Mouse (Mus musculus) spleen, adult 12 weeks (tissue): ENCODE results near the gene Ip6k2.

Experiments
- DNase-seq: peaks from one replicate; pipeline ENCODE4 v3.0.0; 2022; ENCODE audit warnings: low spot score

The Ip6k2 gene

GRCm38 (mm10) chr9:108824144-108824685, 40.6 kb downstream of the Ip6k2 start:
- DNase-seq = no peak

DNA sequence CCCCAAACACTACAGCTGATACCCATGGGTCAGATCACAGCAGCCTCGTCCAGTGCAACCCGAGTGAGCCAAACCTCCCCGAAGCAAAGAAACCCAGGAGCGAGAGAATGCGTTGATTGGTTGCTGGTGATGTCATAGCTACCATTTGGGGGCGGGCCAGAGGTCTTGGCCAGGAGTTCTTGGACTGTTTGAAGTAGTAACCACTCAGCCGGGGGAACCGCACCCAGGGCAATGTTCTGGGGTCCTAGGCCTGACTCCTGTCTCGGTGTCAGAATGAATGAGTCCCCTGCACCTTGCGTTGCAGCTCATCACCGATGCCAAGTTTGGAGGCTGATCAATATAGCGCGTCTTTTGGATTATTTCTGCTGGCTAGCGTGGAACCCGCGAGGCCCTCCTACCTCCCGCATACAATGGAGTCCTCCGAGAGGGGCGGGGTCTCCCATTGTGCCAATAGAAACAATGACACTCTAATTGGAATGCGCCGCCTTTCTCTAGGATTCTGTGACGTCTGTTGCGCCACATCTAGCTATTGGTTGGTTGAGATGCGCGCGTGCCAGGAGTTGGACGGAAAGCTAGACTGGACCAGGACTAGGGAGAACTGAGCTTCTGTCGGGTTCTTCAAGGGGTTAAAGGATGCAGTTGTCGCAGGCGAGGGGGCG, 41.3 kb downstream of the Ip6k2 start:
- DNase-seq = no peak

- DNase-seq = no peak
These were observed 42.5 kb downstream of the Ip6k2 start, which contains the start of gene Celsr3 for GRCm38 (mm10) chr9:108825820-108826699. Gene Celsr3 (plus strand): TSS chr9:108826320.

DNA sequence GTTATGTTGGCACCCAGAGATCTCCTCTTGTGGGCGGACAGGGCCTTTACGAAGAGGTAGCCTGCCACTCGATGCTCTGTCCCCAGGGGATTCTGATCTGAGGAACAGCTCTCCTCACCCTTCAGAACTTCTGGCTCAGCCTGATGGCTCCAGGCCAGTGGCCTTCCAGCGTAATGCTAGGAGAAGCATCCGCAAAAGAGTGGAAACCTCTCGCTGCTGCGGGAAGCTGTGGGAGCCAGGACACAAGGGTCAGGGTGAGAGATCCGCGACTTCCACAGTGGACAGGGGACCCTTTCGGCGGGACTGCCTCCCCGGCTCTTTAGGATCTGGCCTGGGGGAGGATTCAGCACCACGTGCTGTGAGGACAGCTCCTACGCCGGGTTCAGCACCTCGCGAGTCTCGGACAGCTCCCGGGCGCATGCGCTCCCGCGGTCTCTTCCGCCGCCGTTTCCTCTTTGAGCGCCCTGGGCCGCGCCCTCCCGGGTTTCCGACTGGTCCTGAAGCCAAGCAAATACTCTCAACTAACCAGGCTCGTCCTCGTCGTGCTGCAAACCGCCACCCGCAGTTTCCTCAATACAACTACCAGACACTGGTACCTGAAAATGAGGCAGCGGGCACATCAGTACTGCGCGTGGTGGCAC, 43.2 kb downstream of the Ip6k2 start:
- DNase-seq = peak; percentile 57

- no peak for DNase-seq
These were observed 43.9 kb downstream of the Ip6k2 start for GRCm38 (mm10) chr9:108827454-108827853.

- no peak for DNase-seq
These were observed 44.3 kb downstream of the Ip6k2 start for GRCm38 (mm10) chr9:108827906-108828305.

- no peak for DNase-seq
These were observed 48.0 kb downstream of the Ip6k2 start for GRCm38 (mm10) chr9:108831637-108832036.

DNA sequence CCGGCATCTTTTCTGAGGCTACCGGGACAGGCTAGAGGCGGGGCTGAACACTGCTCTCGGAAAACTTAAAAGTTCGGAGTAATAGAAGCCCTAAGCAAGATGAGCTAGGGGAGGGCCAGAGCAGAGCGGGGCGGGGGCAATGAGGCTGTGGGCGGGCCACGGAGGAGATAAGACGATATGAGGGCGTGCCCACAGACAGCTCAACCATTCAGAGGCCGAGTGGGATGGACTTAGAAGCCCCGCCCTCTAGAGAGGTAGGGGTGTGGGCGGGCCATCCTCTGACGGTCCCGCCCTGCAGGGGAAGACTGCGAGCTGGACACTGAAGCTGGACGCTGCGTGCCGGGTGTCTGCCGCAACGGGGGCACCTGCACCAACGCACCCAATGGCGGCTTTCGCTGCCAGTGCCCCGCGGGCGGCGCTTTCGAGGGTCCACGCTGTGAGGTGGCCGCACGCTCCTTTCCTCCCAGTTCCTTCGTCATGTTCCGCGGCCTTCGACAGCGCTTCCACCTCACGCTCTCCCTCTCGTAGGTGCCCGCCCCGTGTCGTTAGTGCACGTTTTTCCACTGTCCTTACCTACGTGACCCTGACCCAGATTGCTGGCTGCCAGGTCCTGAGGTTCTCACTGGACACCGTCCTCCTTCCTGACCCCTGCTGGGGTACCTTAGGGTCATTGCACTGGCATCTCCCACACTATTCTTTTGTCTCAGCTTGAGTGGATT, 49.0 kb downstream of the Ip6k2 start:
- DNase-seq = peak; percentile 57

DNA sequence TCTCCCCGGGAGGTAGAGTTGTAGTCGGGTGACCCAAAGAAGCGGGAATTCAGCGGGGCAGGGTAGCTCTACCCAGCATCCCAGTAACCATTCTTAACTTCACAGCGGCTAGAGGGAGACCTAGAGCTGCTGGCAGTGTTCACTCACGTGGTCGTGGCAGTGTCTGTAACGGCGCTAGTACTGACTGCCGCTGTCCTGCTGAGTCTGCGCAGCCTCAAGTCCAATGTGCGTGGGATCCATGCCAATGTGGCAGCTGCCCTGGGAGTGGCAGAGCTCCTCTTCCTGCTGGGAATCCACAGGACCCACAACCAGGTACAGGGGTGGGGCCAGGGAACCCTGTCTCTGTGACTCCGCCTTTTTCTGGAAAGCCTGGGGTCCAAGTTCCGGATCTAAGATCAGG, 59.4 kb downstream of the Ip6k2 start:
- no peak for DNase-seq

DNA sequence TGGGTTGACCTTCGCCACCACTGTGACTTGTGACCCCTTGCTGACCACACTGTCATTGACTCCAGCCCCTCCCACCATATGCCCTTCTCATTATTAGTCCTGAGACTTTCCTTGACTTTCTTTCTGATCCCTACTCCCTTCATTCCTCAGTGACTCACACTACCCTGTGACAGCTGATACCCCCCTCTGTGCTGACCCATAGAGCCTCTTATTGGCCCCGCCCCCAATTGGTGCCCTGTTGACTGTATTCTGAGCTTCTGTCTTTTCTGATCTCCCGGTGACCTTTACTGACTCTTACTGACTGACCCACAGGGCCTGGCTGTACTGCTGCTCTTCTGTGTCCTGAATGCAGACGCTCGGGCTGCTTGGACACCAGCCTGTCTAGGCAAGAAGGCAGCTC, 61.8 kb downstream of the Ip6k2 start:
- DNase-seq = no peak

DNA sequence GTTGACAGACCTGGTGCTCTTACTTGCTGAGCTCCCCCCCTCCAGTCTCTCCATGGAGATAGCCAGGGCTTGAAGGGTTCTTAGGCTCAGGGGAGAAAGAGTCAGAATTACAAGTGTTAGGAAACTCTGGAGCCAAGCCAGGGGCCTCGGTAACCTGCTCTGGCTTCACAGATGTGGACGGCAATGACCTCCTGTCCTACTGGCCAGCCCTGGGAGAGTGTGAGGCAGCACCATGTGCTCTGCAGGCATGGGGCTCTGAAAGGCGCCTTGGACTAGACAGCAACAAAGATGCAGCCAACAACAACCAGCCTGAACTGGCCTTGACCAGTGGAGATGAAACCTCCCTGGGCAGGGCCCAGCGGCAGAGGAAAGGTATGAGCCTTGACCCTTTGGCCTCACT, 63.8 kb downstream of the Ip6k2 start:
- DNase-seq = no peak

- no peak for DNase-seq
These were observed 64.8 kb downstream of the Ip6k2 start for GRCm38 (mm10) chr9:108848419-108848818.

GRCm38 (mm10) chr9:108852976-108853375, 69.4 kb downstream of the Ip6k2 start, which contains the start of gene Slc26a6:
Gene Slc26a6 (plus strand): TSS chr9:108853283.
- no peak for DNase-seq

DNA sequence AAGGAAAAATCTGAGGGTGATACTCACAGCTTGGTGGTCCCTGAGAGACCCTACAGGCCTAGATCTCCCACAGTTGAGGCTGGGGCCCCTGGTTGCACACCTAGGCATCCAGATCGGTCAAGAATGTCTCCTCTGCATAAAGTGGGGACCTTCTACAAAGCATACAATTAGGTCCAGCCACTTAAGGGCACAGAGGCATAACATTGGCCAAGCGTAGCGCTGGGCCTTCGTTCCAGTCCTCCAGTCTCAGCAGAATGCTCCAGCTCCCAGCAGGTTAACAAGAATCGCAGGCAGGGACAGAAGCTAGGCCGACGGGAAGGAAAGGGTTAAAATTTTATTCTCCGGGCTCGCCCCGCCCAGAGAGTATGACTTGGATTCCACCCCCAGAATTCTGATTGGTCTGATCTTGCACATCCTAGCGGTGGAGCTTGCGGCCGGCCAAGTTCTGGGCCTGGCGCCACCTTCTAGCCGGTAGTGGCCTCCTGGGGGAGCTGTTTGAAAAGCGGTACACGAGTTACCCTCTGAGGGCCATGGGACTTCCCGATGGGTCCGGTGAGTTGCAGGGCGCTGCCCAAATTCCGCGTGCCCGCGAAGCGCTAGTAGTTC, 70.1 kb downstream of the Ip6k2 start:
- peak; percentile 82 for DNase-seq

DNA sequence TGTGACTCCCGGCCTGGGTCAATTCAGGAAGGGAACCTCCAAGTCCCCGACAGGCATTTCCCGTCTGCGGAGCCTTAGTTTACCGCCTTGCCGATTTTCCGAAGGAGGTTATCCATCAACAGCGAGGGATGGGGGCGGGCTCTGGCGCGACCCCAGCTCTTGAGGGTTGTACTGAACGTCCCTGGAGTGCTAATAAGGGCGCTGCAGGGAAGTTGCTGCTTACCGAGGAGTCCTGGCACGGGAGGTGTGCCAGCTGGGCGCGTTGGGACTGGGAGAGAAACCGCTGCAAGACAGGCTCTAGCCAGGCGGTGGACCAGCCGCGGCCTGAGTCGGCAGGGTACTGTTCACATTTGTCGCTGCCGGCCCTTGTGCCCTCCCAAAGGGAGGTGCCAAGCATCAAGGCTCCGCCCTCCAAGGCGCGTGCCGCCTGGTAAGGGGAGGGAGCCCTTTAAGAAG, 70.7 kb downstream of the Ip6k2 start:
- DNase-seq = peak; percentile 72

DNA sequence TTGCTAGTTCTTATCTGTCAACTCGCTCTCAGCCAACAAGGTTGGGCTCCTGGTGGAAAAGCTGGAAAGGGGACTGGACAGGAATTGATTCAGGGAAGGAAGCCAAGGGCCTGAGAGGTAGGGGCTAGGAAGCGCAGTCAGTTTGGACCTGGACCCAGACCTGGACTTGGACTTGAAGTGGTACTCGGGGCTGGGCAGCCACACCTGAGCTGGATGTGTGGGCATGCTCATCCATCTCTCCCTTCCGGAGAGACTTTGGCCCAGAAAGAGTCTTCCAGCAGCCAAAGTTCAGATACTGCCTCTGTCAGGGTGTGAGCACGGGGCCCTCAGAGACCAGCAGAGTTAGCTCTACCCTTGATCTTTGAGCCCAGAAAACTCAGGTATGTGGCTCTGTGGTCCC, 71.7 kb downstream of the Ip6k2 start:
- DNase-seq = no peak
